Mouse (Mus musculus) MEL-GATA-1-ER (cell line): ENCODE results near the gene Nras.

ENCODE experiments used
- DNase-seq: peaks from one replicate; pipeline ENCODE4 v3.0.0-alpha.2; 2012; ENCODE audit warnings: low read depth; ENCODE audit errors: extremely low read depth

Nras gene

DNA sequence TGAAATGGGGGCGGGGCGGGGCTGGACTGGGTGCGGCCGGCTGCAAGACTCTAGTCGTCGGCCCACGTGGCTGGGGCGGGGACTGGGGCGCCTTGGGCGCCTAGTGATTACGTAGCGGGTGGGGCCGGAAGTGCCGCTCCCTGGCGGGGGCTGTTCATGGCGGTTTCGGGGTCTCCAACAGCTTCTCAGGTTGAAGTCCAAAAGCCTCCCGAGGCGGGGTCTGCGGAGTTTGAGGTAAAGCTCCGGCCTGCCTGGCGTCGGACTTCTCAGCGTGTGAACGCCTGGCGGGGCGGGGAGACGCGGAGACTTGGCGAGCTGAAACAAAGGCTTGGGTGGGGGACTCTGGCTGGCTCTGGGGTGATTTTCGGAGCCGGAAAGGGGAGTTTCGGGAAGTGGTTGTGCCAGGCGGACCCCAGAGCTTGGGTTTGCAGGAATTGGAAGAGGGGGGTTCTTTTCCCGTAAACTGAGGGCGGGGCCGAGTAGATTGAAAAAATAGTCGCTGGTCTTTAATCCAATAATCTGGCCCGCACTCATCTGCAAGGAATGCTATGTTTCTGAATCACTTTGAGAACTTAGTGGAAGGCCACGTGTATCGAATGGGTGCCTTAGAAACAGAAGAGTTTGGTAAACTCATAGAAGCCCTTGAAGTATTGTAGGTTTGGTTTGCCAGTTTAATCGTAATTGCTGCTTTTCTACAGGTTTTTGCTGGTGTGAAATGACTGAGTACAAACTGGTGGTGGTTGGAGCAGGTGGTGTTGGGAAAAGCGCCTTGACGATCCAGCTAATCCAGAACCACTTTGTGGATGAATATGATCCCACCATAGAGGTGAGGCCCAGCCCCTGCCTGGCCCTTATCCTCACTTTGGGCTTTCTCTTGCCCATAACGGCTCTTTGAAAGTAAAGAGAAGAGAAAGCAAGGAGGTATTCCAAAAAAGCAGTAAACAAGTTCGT is at the start of gene Nras:
Nras (plus strand) TSS at position 79 of the 951 bp plus-strand sequence.
- DNase-seq, result peak; percentile 91

DNA sequence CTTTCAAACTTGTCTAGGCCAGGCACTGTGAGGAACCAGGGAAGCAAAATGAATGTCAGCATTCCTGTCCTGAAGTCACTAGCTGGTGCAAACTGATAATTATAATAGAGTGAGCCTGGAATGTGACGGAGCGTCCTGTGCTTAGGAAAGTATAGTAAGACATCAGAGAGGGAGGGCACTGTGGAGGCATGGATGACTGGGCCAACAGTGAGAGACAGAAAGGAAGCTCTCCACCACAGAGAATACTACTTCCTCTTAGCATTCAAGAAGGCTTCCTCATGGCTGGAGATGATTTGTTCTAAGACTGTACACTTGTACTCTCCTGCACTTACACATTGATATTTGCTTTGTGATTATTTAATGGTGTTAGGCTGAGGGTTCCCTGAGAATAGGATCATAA is 40.7 kb upstream of the Nras start:
- peak; percentile 72 for DNase-seq

DNA sequence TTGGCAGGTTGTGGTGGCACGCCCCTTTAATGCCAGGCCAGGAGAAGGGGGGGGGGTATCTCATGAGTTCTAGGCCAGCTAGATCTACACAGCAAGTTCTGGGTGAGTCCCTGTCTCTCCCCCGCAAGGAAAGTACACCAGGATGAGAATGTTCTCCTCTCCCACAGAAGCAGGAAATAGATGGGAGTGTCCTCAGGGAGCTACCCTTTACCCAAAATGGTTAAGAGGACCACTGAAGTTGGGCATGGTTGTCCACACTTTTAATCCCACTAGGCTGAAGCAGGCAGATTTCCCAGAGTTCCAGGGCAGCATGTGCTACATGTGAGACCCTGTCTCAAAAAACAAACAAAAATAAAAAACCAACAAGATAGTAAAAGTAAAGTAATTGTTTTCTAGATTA is 38.6 kb upstream of the Nras start:
- DNase-seq, result no peak

DNA sequence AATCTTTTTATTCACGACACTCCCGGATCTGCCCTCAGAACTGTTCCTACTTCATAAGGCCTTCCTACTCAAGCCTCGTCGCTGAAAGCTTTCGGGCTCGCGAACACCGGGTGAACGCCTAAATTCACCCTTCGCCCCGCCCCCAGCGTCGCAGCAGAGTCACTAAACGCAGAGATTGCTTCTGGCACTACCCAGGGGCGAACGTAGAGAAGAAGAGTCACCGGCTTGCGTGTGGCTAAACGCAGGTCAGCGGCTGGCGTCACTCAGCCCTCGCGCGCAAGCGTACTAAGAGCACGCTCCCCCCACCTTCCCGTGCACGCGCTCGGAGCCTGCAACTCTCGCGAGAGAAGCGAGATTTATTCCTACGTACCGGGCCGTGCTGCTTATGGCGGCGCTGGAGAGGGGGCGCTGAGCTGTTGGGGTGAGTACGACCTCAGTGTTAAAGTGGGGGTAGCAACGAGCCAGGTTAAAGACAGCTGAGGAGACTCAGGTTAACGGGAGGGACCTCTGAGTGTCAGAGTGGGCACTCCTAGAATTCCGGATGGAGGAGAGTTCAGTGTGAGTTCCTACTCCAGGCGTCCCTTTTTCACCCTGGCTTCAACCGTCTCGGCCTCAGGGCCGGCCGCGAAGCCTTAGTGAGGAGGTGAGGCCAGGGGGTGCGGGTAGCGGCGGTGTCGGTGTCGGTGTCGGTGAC is 37.7 kb upstream of the Nras start, which contains the start of gene Csde1:
Csde1 (plus strand) TSS at position 178 of the 694 bp plus-strand sequence.
- DNase-seq, result peak; percentile 100

DNA sequence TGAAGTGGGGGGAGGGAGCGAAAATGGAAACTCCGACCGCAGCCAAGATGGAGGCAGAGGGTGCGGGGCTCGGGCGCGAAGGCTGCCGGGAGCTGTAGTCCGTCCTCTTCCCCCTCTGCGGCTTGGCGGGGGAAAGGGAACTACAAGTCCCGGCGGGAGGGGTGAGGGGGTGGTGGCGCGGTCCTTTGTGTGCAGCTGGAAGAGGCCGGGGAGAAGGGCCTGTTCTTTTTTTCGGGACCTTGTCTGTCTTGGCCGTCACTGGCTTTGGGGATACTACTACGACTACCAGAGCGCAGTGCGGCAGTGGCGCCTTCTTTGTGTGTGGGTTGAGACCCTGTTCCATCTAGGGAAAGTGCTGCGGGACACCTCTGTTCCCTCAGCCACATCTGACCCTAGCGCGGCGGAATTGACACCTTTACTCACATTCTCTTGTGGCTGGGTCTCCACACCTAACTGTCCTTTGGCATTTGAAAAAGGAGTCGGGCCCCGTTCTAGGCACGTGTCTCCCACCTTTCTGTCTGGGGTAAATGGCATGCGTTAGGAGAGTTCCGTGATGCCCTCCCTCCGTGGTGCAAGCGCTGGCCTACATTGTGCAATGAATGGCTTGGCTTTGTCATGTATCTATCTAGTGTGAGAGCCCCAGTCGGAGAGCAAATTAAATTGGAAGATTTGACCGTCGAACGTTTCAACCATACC is 37.0 kb upstream of the Nras start:
- DNase-seq, result peak; percentile 96

DNA sequence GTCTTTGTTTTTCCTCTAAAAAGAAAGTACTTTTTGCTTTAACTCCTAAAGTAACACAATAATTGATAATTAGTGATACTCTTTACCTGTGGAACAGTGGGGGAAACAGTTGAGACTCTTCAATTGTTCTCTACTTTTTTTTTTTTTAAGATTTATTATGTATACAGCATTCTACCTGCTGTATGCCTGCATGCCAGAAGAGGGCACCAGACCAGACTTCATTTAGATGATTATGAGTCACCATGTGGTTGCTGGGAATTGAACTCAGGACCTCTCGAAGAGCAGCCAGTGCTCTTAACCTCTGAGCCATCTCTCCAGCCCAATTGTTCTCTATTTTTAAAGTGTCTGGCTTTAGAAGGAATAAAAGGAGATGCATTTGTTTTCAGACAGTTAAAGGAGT is 31.9 kb upstream of the Nras start:
- peak; percentile 52 for DNase-seq

DNA sequence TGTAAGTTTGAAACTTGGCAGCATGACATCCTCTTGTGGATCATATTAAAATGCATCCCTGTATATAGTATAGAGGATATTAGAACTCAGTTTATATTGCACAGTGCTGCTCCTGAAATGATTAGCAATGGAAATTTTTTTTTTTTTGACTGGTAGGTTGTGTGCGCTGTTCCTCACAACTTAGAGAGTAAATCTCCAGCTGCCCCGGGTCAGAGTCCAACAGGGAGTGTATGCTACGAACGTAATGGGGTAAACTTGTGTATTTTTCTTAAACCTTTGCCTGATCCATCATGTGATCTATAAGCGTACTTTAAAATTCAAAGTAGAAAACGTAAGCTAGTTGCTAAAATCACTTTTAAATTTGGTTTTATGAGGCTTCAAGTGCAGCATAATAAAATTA is 17.8 kb upstream of the Nras start:
- DNase-seq, result no peak

DNA sequence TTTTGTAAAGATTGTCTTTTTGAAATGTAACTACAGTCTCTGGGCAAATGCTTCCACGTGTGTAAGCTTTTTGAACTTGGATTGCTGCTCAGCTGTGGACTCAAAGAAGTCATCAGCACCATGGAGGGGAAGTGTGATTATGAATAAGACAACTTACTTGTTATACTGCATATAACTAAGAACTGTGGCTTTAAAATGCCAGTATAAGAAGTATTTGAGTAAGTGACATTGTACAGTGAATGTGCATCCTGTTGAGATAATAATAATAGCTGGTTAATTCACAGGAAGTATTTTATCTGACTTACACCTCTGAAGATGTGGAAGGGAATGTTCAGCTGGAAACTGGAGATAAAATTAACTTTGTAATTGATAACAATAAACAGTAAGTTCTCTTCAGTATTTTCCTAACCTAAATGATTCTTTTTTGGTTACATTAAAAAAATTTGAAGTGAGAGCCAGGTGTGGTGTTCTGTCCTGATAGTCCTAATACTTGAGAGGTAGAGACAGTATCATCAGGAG is 17.2 kb upstream of the Nras start:
- DNase-seq, result peak; percentile 59

DNA sequence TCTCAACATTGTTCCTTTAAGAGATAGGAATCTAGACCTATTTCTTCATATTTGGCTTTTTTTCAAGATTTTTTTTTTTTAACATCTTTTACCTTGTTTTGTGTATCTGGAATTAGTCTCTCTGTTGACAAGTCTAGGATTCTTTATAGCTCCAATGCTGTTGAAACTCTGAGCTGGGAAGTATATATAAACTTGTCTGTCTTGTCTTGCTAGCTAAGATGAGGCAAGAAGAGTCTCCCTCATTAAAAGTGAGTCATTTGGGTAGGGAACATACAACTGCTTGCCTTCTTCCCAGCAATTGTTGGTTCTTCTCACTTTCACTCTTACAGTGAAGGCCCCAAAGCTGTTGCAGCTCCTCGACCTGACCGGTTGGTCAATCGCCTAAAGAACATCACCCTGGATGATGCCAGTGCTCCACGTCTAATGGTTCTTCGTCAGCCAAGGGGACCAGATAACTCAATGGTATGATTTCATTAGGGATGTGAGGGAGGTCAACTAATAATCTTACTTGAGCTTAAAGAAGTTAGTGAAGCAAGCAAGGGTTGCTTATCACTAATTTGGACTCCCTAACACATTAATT is 2.0 kb upstream of the Nras start:
- no peak for DNase-seq

DNA sequence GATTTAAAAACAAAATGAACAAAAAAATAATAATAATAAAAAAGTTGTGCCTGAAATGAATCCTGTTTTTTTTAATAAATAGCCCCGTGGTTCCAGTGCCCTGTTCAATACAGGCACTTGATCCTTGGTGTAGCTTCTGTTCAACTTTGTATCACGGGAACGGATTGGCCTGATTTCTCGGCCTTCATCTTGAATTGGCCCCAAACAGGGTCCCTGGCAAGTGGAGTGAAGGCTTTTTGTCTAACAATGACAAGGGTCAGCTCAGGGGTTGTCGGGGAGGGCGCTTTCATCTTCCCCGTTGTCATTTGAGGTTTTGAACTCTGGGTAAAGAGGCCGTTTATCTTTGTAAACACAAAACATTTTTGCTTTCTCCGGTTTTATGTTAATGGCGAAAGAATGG is 333 bp upstream of the Nras start:
- DNase-seq, result no peak

DNA sequence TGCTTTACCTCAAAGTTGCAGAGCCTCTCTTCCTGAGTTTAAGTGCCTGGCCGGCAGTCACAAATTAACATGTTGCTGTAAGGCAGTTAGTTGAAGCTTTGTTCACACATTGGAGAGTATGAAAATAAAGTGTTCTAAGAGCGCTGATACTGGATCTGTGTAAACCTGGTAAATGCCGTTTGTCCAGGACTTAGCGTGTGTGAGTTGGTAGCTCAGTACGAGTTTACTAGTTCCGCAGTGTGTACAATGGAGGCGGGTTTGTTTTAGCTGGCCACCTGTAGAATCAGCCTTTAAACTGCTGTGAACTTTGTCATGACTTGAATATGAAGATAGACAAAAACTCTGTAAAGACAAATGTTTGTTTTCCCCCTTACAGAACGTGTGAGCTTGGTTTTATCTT is 8.8 kb downstream of the Nras start:
- DNase-seq, result no peak

DNA sequence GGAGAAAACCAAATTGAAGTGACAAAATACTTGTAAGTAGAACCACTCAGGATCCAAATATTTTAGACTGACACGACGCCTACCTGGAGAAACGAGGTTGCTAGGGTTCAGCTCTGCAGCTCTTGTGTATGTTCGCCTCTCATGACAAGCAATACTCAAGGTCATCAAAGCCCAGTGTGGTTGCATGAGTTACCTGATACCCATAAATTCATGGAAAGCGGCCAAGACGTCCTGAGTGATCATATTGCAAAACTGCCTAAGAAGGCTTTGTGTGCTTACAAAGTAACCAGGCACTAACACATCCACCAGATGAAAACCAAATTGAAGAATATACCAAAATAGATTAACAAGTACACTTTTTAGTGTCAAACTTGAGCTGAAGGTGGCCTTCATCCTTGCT is 10.9 kb downstream of the Nras start:
- DNase-seq, result no peak

DNA sequence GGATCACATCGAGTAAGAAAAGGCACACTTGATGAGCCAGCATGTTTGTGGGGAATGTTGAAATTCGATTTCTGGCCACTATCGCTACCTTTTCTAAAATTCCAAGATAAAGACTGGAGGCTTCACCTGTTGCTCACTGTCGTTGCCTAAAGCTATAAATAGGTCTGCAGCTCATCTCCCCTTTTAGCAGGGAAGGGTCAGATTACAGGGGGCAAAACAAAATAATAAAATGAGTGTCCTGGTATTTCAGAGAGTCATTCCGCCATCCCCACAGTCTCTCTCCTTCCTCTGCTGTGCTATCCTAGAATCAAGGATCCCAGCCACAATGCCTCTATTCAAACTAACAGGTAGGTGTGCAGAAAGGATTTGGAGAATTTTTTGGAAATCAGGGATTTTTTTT is 15.7 kb downstream of the Nras start, which contains the start of gene Ampd1:
Ampd1 (plus strand) TSS at position 244 of the 400 bp plus-strand sequence.
- DNase-seq, result no peak

DNA sequence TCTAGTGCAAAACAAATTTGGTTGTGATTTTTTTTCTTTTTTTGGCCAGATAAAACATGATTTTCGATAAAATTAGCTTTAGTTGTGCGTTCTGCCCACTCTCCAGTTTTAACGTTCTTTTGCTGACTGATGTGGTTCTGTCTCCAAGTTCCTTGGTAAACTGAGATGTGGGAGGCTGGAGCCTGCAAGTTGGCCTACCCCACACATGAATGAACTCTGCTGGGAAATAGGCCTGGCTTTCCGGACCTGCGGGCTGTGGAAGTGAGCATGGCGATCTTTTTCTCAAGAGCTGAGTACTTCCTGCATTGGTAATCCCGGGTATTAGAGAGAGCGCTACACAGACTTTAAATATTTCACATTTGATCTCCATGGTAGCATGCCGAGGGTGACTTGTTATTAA is 17.8 kb downstream of the Nras start:
- DNase-seq, result no peak

DNA sequence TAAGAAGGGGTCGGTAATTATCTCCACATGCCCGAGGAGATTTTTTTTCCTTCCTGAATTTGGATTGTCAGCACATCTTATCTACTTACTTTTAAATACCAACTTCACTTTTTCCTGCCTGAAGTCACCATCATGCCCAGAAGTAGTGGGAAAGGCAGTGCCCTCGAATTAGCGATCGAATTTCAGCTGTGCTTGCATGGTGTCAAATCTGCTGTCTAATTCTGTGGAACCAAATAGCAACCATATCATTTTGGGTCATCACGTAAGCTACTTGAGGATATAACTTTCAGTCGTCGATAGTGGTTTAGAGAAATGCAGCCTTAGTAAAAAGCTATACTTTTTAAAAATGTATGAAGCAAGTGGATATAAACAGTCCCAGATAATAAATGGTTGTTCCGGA is 18.4 kb downstream of the Nras start:
- DNase-seq, result no peak

DNA sequence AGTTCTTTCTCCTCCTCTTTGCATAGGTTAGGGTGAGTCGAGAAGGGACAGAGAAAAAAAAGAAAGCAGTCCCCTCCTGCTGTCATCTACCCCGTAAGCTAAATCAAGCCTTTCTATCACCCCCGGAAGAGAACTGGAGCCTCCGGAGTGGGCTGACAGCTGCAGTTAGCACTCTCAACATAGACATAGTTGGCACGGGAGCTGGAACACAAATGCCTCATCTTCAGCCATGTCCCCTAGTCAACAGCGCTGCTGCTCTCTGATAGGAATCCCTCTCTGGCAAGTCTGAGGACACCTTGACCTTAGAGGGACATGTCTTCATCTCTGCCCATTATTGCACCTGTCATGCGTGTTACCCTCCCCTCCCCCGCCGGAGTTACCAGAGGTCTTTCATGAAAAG is 21.2 kb downstream of the Nras start:
- no peak for DNase-seq

DNA sequence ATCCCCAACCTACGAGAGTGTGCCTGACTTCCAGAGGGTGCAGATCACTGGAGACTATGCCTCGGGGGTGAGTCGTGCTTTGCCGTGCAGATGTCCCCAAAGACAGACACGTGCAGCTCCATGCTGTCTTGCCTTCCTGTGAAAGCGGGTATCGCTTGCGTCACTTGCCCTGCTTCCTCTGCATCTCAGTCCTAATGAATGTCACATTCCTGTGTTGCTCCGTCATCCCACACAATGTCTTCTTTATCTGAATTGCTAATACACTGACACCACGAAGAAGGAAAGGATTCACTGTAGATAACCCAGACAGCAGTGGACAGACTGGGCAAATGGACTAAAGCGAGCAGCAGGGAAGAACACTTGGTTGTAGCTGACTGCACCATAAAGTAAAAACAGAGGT is 23.0 kb downstream of the Nras start:
- no peak for DNase-seq

DNA sequence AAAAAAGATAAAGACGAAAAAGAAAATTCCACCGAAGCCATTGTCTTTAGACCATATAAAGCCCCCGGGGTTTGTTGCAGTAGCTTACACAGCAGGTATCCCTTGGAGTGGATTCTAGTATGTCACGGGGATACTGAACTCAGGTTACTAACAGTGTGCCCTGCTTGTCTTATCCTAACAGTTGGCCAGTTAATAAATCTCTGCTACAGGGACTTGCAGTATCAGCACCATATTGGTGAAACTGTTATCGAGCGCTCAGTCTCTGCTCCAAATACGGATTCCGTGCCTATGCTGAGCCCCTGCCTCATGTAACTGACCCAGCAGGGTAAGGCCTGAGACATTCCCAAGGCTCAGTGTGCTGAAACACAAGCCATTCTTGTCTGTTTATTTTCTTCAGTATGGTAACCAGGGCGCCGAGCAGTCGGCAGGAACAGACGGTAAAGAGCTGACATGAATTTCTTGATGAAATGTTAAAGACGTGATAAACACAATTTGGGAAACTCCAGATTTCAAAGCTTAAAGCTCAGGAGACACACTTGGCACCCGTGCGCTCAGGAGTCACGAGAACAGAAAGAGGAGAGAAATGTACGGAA is 23.9 kb downstream of the Nras start:
- DNase-seq, result no peak

DNA sequence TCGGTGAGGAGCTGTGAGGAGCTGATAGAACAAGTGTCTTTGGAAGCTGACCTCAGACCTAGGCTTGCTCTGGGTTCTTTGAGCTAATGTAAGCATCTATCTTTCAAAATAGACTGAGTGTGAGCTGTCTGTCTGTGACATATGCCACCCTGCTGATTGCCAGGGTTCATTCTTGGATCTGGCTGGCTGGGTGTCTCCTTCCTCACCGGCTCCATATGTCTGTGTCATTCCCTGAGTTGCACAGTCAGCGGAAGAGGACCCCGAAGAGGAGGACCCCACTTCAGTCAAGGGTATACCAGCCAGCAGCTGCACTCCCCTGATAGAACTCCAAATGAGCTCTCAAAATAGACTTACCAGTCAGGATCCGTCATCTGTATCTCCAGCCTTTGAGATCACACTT is 24.7 kb downstream of the Nras start:
- DNase-seq, result no peak

DNA sequence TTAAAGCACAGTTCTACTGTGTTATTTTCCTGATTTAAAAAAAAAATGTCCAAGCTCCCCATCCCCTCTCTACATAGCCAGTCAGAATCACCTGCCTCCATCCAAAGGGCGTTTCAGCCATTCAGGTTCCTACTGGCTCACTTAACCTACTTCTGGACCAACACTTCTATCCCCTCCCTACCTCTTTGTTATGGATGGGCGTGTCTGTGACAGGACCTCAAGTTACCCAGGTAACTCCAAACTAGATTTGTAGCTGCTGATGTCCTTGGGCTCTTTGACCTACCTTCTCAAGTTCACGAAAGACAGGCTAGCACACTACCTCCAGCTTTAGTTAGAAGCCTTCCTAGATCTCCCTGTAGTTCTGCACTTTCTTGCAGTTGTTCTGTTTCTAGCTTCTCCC is 27.9 kb downstream of the Nras start:
- no peak for DNase-seq

DNA sequence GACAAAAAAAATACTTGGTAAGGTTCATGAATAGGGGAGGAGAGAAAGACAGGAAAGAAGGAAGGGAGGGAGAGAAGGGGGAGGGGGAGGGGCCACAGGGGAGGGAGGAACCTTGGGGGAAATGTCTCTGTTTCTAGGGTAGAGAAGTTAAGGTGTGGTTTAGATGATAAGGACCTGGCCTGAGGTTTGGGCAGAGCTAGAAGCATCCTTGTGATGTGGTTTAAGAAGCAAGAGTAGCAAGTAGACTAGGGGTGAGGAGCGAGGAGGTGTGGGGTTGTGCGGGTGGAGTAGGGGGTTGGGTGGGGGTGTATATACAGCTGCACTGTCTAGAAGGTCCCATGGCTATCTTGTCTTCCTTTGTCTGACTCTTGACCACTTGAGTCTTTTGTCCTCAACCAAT is 33.7 kb downstream of the Nras start:
- peak; percentile 63 for DNase-seq
